Mouse (Mus musculus) liver, embryonic 14.5 days (tissue): Measurements from ENCODE around the gene Sarnp.

Experiments used
- CTCF ChIP-seq: IDR thresholded peaks from 2 replicates; pipeline ENCODE4 v1.5.1; 2016; ENCODE audit warnings: antibody characterized with exemption, low read depth, control low read depth
- EP300 ChIP-seq: IDR thresholded peaks from 2 replicates; pipeline ENCODE4 v1.6.1; 2016; ENCODE audit warnings: antibody characterized with exemption, low read depth

GRCm38 (mm10) chr10:128861176-128861575, 44.0 kb downstream of the Sarnp start:
- TF ChIP-seq CTCF (no peak), EP300 (no peak)
